Mouse (Mus musculus): ENCODE data around the gene Hoxa7.

DNA sequence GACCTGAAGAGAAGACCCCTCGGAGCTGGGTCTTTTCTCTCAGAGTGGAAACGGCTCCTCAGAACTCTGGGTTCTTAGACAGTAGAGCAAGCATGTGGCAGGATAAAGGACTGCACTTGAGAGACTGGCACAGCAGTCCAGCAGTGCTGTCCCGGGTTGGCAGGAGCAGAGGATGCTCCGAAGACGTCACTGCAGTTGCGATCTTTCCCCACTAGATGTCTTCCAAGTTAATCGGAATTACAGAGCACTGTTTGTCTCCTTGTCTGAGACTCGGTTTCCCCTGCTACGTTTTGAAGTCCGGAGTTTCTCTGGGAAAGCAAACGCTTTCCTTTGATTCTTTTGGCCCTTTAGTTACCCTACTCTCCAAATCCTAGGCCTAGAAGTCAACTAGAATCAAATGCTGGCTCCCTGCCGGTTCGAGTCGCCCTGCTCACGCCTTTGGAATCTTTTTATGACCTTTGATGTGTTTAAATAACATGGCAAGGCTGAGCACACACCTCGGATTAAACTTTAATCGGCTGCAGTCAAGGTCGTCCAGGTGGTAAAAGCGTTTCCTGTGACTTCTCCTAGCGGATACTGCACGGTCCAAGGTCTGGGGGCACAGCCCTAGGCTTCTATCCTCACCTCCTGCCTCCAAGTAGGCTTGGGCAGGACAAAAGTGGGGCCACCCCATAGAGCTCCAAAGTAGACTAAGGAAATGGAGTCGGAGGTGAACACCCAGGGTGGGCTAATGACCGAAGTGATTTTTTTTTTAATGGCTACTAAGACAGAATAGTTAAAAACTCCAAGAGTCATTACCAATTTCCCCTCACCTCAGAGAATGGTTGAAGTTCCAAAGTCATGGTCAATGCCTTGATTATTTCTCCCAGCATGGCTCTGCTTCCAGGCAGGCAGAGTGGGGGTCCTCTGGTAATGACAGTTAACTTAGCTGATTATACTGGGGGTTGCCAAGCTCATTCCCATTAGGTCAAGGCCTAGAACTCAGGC, 49.1 kb upstream of the Hoxa7 start:
- TF ChIP-seq CTCF (IDR thresholded peaks at IDR 0.05; ENCODE audit: low read depth), result peak; percentile 79
- no peak for TF ChIP-seq EP300 (optimal IDR thresholded peaks at IDR 0.05)
